ENCODE assay signal across 8 mouse cellular contexts in the genomic region with DNA sequence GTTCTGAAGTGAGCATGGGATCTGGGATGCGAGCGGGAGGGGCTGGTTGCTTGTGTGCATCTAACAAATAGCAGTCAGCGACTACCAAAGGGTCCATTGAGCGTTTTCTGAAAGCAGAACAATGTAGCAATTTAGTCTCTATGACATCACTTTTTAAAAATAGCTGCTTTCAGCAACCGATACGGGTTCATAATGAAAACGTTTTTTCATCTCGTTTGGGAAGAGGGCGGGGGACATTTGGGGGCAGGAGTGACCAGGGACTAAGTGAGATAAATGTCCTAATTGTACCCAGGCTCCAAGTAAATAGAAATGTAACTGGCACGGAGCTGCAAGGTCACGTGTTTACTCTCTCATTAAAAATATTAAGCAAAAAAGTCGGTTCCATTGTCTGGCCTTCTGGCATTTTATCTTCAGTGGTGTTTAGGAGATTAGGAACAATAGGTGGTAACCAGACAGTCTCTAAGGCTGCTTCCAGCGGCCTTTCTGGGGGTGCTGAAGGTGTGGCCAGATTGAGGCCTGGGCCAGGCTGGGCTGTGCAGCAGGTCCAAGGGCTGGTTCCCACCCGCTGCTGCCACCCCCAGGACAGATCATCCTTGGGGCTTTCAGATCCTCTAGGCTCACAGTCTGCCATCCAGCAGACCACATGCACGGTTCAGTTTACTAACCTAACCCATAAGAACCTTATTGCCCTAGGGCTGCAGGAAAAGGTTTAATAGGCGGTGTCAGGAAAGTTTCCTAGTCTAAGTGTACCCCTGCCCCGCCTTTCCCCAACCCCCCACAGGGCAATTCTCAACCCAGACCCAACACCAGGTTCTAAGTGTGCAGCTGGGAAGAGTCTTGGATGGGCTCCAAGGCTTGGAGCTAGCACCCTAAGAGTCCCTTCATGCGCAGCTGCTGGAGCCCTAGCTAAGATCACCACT.
DNase-seq lines count a peak whose midpoint lies in the region; ATAC-seq lines count a peak whose summit lies in the region.

No protein-coding gene starts in this region.

- peak; percentile 86 for ATAC-seq in limb, embryonic 11.5 days (ENCODE audit: insufficient number of reproducible peaks, low FRiP score, low TSS enrichment, low read depth)
- ATAC-seq in neural tube, embryonic 12.5 days (ENCODE audit: low FRiP score, low read depth) = peak; percentile 91
- no peak for ATAC-seq in megakaryocyte, adult 5-6 weeks (ENCODE audit: poor library complexity, severe bottlenecking)

- peak overlapping the region; percentile 55 for H3K27ac ChIP-seq in embryonic facial prominence, embryonic 10.5 days (replicated peaks)
- peak overlapping the region; percentile 37; the same call in 1 of the 2 replicates for H3K27ac ChIP-seq in limb, embryonic 11.5 days (replicated peaks; ENCODE audit: low read depth, low read length)
- H3K27ac ChIP-seq in neural tube, embryonic 12.5 days = no peak overlapping the region

- no peaks in the 10 kb centered on the region for H3K9me3 ChIP-seq in embryonic facial prominence, embryonic 10.5 days
- H3K9me3 ChIP-seq in limb, embryonic 11.5 days (ENCODE audit: control insufficient read depth, low read length) = no peaks in the 10 kb centered on the region
- H3K9me3 ChIP-seq in neural tube, embryonic 12.5 days = no peaks in the 10 kb centered on the region

- H3K4me2 ChIP-seq in limb, embryonic 11.5 days (ENCODE audit: low read depth, severe bottlenecking) = no peak overlapping the region
- no peak overlapping the region; the same call in 1 of the 2 replicates for H3K4me2 ChIP-seq in neural tube, embryonic 12.5 days (replicated peaks)

- no peak overlapping the region for H3K9ac ChIP-seq in limb, embryonic 11.5 days (ENCODE audit: low read length)
- no peak overlapping the region for H3K9ac ChIP-seq in neural tube, embryonic 12.5 days

- WGBS in embryonic facial prominence, embryonic 10.5 days = 30% methylated on average over 18 of the region's 18 CpGs
- 44% methylated on average over 18 of the region's 18 CpGs for WGBS in limb, embryonic 11.5 days
- WGBS in neural tube, embryonic 12.5 days = 40% methylated on average over 18 of the region's 18 CpGs

- peak; percentile 43 for DNase-seq in adrenal gland, adult 8-10 months
- DNase-seq in embryonic facial prominence, embryonic 10.5 days (ENCODE audit: low spot score) = no peak
- peak; percentile 61 for DNase-seq in heart, adult 8-10 months (ENCODE audit: low spot score)
- peak; percentile 43 for DNase-seq in kidney, adult 18-20 months
- peak; percentile 38 for DNase-seq in limb, embryonic 11.5 days (ENCODE audit: low spot score)
- no peak for DNase-seq in spleen, postnatal 10 days (ENCODE audit: low spot score in 2 of 2)

- H3K4me1 ChIP-seq in embryonic facial prominence, embryonic 10.5 days = peaks cover 35% of the 10 kb centered on the region
- H3K4me1 ChIP-seq in limb, embryonic 11.5 days (ENCODE audit: control insufficient read depth, insufficient read depth, low read length) = peaks cover 3% of the 10 kb centered on the region; the same call in 1 of the 2 replicates
- peaks cover 11% of the 10 kb centered on the region for H3K4me1 ChIP-seq in neural tube, embryonic 12.5 days

- H3K4me3 ChIP-seq in embryonic facial prominence, embryonic 10.5 days = no peak overlapping the region
- H3K4me3 ChIP-seq in limb, embryonic 11.5 days (ENCODE audit: low read depth, low read length) = no peak overlapping the region
- no peak overlapping the region for H3K4me3 ChIP-seq in neural tube, embryonic 12.5 days

- no peaks in the 10 kb centered on the region for H3K36me3 ChIP-seq in embryonic facial prominence, embryonic 10.5 days (replicated peaks)
- H3K36me3 ChIP-seq in limb, embryonic 11.5 days (ENCODE audit: control insufficient read depth, insufficient read depth, low read length) = no peaks in the 10 kb centered on the region
- H3K36me3 ChIP-seq in neural tube, embryonic 12.5 days = no peaks in the 10 kb centered on the region

- H3K27me3 ChIP-seq in embryonic facial prominence, embryonic 10.5 days (replicated peaks; ENCODE audit: low read depth, poor library complexity, severe bottlenecking) = peaks cover 9% of the 10 kb centered on the region; the same call in 1 of the 2 replicates
- no peaks in the 10 kb centered on the region for H3K27me3 ChIP-seq in limb, embryonic 11.5 days (ENCODE audit: control insufficient read depth, insufficient read depth, low read length)
- no peaks in the 10 kb centered on the region for H3K27me3 ChIP-seq in neural tube, embryonic 12.5 days (replicated peaks)

Comparison
In these comparisons a context has a peak if more than half of its experiments do, and no peak if none do; other contexts are left out.
1. DNase-seq: peak in adrenal gland, adult 8-10 months (single experiment), heart, adult 8-10 months (single experiment), kidney, adult 18-20 months (single experiment) and limb, embryonic 11.5 days (single experiment); none in embryonic facial prominence, embryonic 10.5 days (single experiment) and spleen, postnatal 10 days (0 of 2).